Mouse (Mus musculus) brain, embryonic 18.5 days (tissue): ENCODE measurements around the gene 4930539E08Rik.

Experiments used
- DNase-seq: peaks from one replicate; pipeline ENCODE4 v3.0.0-alpha.2; 2012; ENCODE audit warnings: low read depth, low spot score

The 4930539E08Rik gene

GRCm38 (mm10) chr17:28858205-28858604, 56.9 kb downstream of the 4930539E08Rik start, which contains the start of gene Pnpla1:
Gene Pnpla1, plus strand, starts transcription at chr17:28858411.
- DNase-seq: no peak

- no peak for DNase-seq
These were observed 59.1 kb downstream of the 4930539E08Rik start for GRCm38 (mm10) chr17:28856030-28856429.

- no peak for DNase-seq
These were observed 59.8 kb downstream of the 4930539E08Rik start for GRCm38 (mm10) chr17:28855166-28855885.

- DNase-seq: no peak
These were observed 60.7 kb downstream of the 4930539E08Rik start for GRCm38 (mm10) chr17:28854377-28854776.

GRCm38 (mm10) chr17:28850511-28850910, 64.6 kb downstream of the 4930539E08Rik start:
- no peak for DNase-seq

DNA sequence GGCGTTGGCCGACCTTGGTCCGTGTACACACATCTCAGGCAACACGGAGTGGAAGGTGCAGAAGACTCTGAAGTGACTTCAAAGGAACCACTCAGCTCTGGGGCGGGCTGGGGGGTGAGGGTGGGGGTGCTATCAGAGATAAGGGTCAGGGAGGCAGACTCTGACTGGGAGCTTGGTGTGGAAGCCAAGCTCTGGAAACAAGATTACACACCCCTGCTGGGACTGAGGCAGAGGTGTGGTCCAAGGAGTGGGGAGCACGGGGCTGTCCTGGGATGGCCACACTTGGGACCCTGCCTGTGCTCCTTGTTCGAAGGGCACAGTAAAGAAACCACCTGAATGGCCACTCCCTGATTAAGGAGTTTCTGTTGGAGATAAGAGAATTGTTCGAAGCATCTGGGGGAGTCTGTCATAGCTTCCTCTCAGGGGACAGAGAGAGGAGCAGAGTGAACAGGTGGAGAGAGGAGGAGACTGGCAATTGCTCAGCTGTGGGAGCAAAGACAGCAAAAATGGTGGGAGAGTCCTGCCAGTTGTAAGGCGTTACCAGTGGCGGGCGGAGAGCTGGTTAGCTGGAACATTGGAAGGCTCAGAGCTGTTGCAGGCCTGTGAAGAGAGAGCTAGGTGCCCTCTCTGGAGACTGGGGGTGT, 68.0 kb downstream of the 4930539E08Rik start:
- DNase-seq: no peak
